Mouse (Mus musculus) CH12.LX (cell line): ENCODE data around the gene Mpv17l2. TPM values are rescaled to one million over a fixed set of nuclear protein-coding genes. Genes with fewer than 3 reads are reported as not detected.

Experiments
- DNase-seq: peaks from one replicate; pipeline ENCODE4 v3.0.0-alpha.2; 2013; ENCODE audit errors: extremely low read depth
- H3K27ac ChIP-seq: 2 replicates; pipeline ENCODE4 v1.5.1; 2012; ENCODE audit warnings: low read depth, mild to moderate bottlenecking, control low read depth, moderate library complexity; ENCODE audit not compliant: insufficient read depth
- H3K27me3 ChIP-seq: replicated peaks from 2 replicates; pipeline ENCODE3; 2012; ENCODE audit warnings: inconsistent platforms
- H3K36me3 ChIP-seq, 2 experiments: replicated peaks in 1 of 2; 2 replicates each; pipeline versions ENCODE3 to v1.6.1; 2012; ENCODE audit warnings: inconsistent platforms in 1 of 2, low read length in 1 of 2, mild to moderate bottlenecking in 1 of 2, mixed read lengths in 1 of 2, moderate library complexity in 1 of 2; ENCODE audit not compliant: control insufficient read depth in 1 of 2, insufficient read depth in 1 of 2
- H3K4me1 ChIP-seq, 2 experiments: 2 replicates each; pipeline ENCODE4 v1.6.1; 2012; ENCODE audit warnings: inconsistent platforms in 1 of 2, moderate library complexity in 1 of 2; ENCODE audit not compliant: insufficient read depth in 2 of 2, control insufficient read depth in 1 of 2
- H3K4me2 ChIP-seq: 2 replicates; pipeline ENCODE4 v1.6.1; 2012; ENCODE audit warnings: low read depth, mild to moderate bottlenecking, control low read depth; ENCODE audit not compliant: poor library complexity, insufficient read depth, severe bottlenecking
- H3K4me3 ChIP-seq, 3 experiments: fragments of 150-350 bp in 1 of 3; sonication (generic) in 1 of 3; replicated peaks in 1 of 3; 2 replicates each; pipeline versions ENCODE3 to v1.5.1; 2011 to 2012; ENCODE audit warnings: low read depth in 2 of 3, low read length in 2 of 3, mild to moderate bottlenecking in 2 of 3, moderate library complexity in 2 of 3, control low read depth in 1 of 3, improper control_type of control experiment in 1 of 3, inconsistent platforms in 1 of 3, mixed read lengths in 1 of 3; ENCODE audit not compliant: poor library complexity in 1 of 3
- H3K79me2 ChIP-seq: replicated peaks from 2 replicates; pipeline ENCODE4 v1.6.1; 2012; ENCODE audit warnings: mild to moderate bottlenecking, moderate library complexity; ENCODE audit not compliant: control insufficient read depth, poor library complexity, insufficient read depth, severe bottlenecking; ENCODE audit errors: extremely low read depth
- H3K9ac ChIP-seq: 2 replicates; pipeline ENCODE4 v1.6.1; 2012; ENCODE audit warnings: low read depth, mild to moderate bottlenecking, control low read depth, moderate library complexity; ENCODE audit not compliant: insufficient read depth
- H3K9me3 ChIP-seq: replicated peaks from 2 replicates; pipeline ENCODE3; 2012; ENCODE audit warnings: low read length, inconsistent platforms, mixed read lengths
- BHLHE40 ChIP-seq: IDR thresholded peaks from 2 replicates; pipeline ENCODE4 v1.6.1; 2011; ENCODE audit warnings: mild to moderate bottlenecking, low read depth, low read length, improper control_type of control experiment
- CHD1 ChIP-seq: IDR thresholded peaks from 2 replicates; pipeline ENCODE4 v1.6.1; 2012; ENCODE audit warnings: low read depth, low read length, improper control_type of control experiment, inconsistent platforms
- CHD2 ChIP-seq: IDR thresholded peaks from 2 replicates; pipeline ENCODE4 v1.6.1; 2011; ENCODE audit warnings: low read length, improper control_type of control experiment
- CTCF ChIP-seq, 2 experiments: IDR thresholded peaks in 1 of 2; conservative IDR thresholded peaks in 1 of 2; 2 replicates each; pipeline ENCODE4 v1.5.1; 2011 to 2012; ENCODE audit warnings: low read depth in 2 of 2, low read length in 2 of 2, improper control_type of control experiment in 1 of 2, inconsistent platforms in 1 of 2, mild to moderate bottlenecking in 1 of 2, moderate library complexity in 1 of 2
- E2F4 ChIP-seq: IDR thresholded peaks from 2 replicates; pipeline ENCODE4 v1.6.1; 2011; ENCODE audit warnings: low read depth, low read length, improper control_type of control experiment; ENCODE audit not compliant: insufficient replicate concordance
- ELF1 ChIP-seq: IDR thresholded peaks from 2 replicates; pipeline ENCODE4 v1.6.1; 2014; ENCODE audit warnings: low read depth, mild to moderate bottlenecking, inconsistent platforms, low read length, improper control_type of control experiment
- EP300 ChIP-seq: IDR thresholded peaks from 2 replicates; pipeline ENCODE4 v1.6.1; 2011; ENCODE audit warnings: low read length, improper control_type of control experiment
- ETS1 ChIP-seq: conservative IDR thresholded peaks from 2 replicates; pipeline ENCODE4 v1.6.1; 2012; ENCODE audit warnings: low read depth, mild to moderate bottlenecking, inconsistent platforms, low read length, improper control_type of control experiment, moderate library complexity
- GABPA ChIP-seq: IDR thresholded peaks from 2 replicates; pipeline ENCODE4 v1.6.1; 2012; ENCODE audit warnings: low read depth, low read length, improper control_type of control experiment, inconsistent platforms; ENCODE audit not compliant: insufficient replicate concordance
- HCFC1 ChIP-seq: IDR thresholded peaks from 2 replicates; pipeline ENCODE4 v1.6.1; 2012; ENCODE audit warnings: low read depth, mild to moderate bottlenecking, inconsistent platforms, low read length, improper control_type of control experiment
- IRF4 ChIP-seq: IDR thresholded peaks from 2 replicates; pipeline ENCODE4 v1.6.1; 2014; ENCODE audit warnings: low read depth, mild to moderate bottlenecking, inconsistent platforms, low read length, improper control_type of control experiment
- JUN ChIP-seq: IDR thresholded peaks from 2 replicates; pipeline ENCODE4 v1.6.1; 2011; ENCODE audit warnings: low read depth, mild to moderate bottlenecking, low read length, improper control_type of control experiment, moderate library complexity; ENCODE audit not compliant: insufficient read depth
- JUND ChIP-seq: conservative IDR thresholded peaks from 2 replicates; pipeline ENCODE4 v1.6.1; 2011; ENCODE audit warnings: low read depth, low read length, improper control_type of control experiment
- KAT2A ChIP-seq: IDR thresholded peaks from 2 replicates; pipeline ENCODE4 v1.6.1; 2012; ENCODE audit warnings: low read length, improper control_type of control experiment, inconsistent platforms; ENCODE audit not compliant: insufficient replicate concordance
- MAFK ChIP-seq: IDR thresholded peaks from 2 replicates; pipeline ENCODE4 v1.6.1; 2011; ENCODE audit warnings: low read length, improper control_type of control experiment; ENCODE audit not compliant: insufficient replicate concordance
- MAX ChIP-seq: IDR thresholded peaks from 2 replicates; pipeline ENCODE4 v1.6.1; 2011; ENCODE audit warnings: low read length, improper control_type of control experiment
- MAZ ChIP-seq: IDR thresholded peaks from 2 replicates; pipeline ENCODE4 v1.6.1; 2012; ENCODE audit warnings: low read depth, mild to moderate bottlenecking, inconsistent platforms, low read length, improper control_type of control experiment, moderate library complexity
- MEF2A ChIP-seq: IDR thresholded peaks from 2 replicates; pipeline ENCODE4 v1.6.1; 2014; ENCODE audit warnings: low read depth, mild to moderate bottlenecking, inconsistent platforms, low read length, improper control_type of control experiment, borderline replicate concordance
- MXI1 ChIP-seq: IDR thresholded peaks from 2 replicates; pipeline ENCODE4 v1.6.1; 2011; ENCODE audit warnings: mild to moderate bottlenecking, low read depth, low read length, improper control_type of control experiment
- MYC ChIP-seq: IDR thresholded peaks from 2 replicates; pipeline ENCODE4 v1.6.1; 2011; ENCODE audit warnings: low read depth, mild to moderate bottlenecking, improper control_type of control experiment, low read length
- NELFE ChIP-seq: IDR thresholded peaks from 2 replicates; pipeline ENCODE4 v1.6.1; 2011; ENCODE audit warnings: low read depth, low read length, improper control_type of control experiment
- NRF1 ChIP-seq: IDR thresholded peaks from 2 replicates; pipeline ENCODE4 v1.6.1; 2014; ENCODE audit warnings: low read depth, mild to moderate bottlenecking, inconsistent platforms, low read length, improper control_type of control experiment, moderate library complexity
- PAX5 ChIP-seq: IDR thresholded peaks from 2 replicates; pipeline ENCODE4 v1.6.1; 2012; ENCODE audit warnings: low read length, inconsistent platforms, mixed read lengths
- POLR2A ChIP-seq: IDR thresholded peaks from 2 replicates; pipeline ENCODE4 v1.6.1; 2011; ENCODE audit warnings: low read depth, mild to moderate bottlenecking, improper control_type of control experiment, low read length
- POLR2AphosphoS2 ChIP-seq: IDR thresholded peaks from 2 replicates; pipeline ENCODE4 v1.6.1; 2011; ENCODE audit warnings: low read depth, low read length, improper control_type of control experiment
- RAD21 ChIP-seq: IDR thresholded peaks from 2 replicates; pipeline ENCODE4 v1.6.1; 2011; ENCODE audit warnings: low read depth, mild to moderate bottlenecking, low read length, improper control_type of control experiment, moderate library complexity
- RCOR1 ChIP-seq: conservative IDR thresholded peaks from 2 replicates; pipeline ENCODE4 v1.6.1; 2012; ENCODE audit warnings: low read depth, mild to moderate bottlenecking, inconsistent platforms, low read length, improper control_type of control experiment
- SIN3A ChIP-seq: IDR thresholded peaks from 2 replicates; pipeline ENCODE4 v1.6.1; 2012; ENCODE audit warnings: low read length, improper control_type of control experiment, inconsistent platforms
- SMC3 ChIP-seq: IDR thresholded peaks from 2 replicates; pipeline ENCODE4 v1.6.1; 2011; ENCODE audit warnings: low read depth, low read length, improper control_type of control experiment
- TBP ChIP-seq: conservative IDR thresholded peaks from 2 replicates; pipeline ENCODE4 v1.6.1; 2011; ENCODE audit warnings: low read depth, low read length, improper control_type of control experiment
- TCF12 ChIP-seq: IDR thresholded peaks from 2 replicates; pipeline ENCODE4 v1.6.1; 2014; ENCODE audit warnings: low read depth, mild to moderate bottlenecking, inconsistent platforms, low read length, improper control_type of control experiment
- UBTF ChIP-seq: IDR thresholded peaks from 2 replicates; pipeline ENCODE4 v1.6.1; 2012; ENCODE audit warnings: low read depth, mild to moderate bottlenecking, inconsistent platforms, low read length, improper control_type of control experiment, moderate library complexity
- USF1 ChIP-seq: IDR thresholded peaks from 2 replicates; pipeline ENCODE4 v1.6.1; 2014; ENCODE audit warnings: low read depth, mild to moderate bottlenecking, inconsistent platforms, low read length, improper control_type of control experiment
- USF2 ChIP-seq: conservative IDR thresholded peaks from 2 replicates; pipeline ENCODE4 v1.6.1; 2011; ENCODE audit warnings: low read depth, low read length, improper control_type of control experiment
- ZC3H11A ChIP-seq: IDR thresholded peaks from 2 replicates; pipeline ENCODE4 v1.6.1; 2012; ENCODE audit warnings: low read depth, mild to moderate bottlenecking, inconsistent platforms, low read length, improper control_type of control experiment
- ZKSCAN1 ChIP-seq: IDR thresholded peaks from 2 replicates; pipeline ENCODE4 v1.6.1; 2012; ENCODE audit warnings: low read depth, inconsistent platforms, low read length, improper control_type of control experiment, borderline replicate concordance
- ZMIZ1 ChIP-seq: IDR thresholded peaks from 2 replicates; pipeline ENCODE4 v1.6.1; 2012; ENCODE audit warnings: low read depth, mild to moderate bottlenecking, inconsistent platforms, low read length, improper control_type of control experiment
- ZNF384 ChIP-seq: IDR thresholded peaks from 2 replicates; pipeline ENCODE4 v1.6.1; 2012; ENCODE audit warnings: low read depth, low read length, improper control_type of control experiment, inconsistent platforms
- dilution Hi-C: fragments of 300-500 bp; cut with MboI; formaldehyde crosslinking; loops from 2 replicates; pipeline ENCODE4 v1.14.3; 2020; ENCODE audit warnings: low sequenced_read_pairs; ENCODE audit not compliant: extremely low pct_unique_long_range_greater_than_20kb, extremely low pct_ligation_motif_present
- in situ Hi-C: fragments of 300-500 bp; cut with MboI; formaldehyde crosslinking; loops from 3 replicates; pipeline ENCODE4 v1.14.3; 2019; ENCODE audit warnings: low sequenced_read_pairs, low pct_ligation_motif_present, low pct_unique_long_range_greater_than_20kb, mixed read lengths
- polyA plus RNA-seq: library from polyadenylated mRNA; unstranded; fragments of >175 nt; gene quantifications from 2 replicates; pipeline ENCODE4 v1.2.1, GENCODE M21; 2012; ENCODE audit warnings: low read depth; ENCODE audit not compliant: insufficient read length
- total RNA-seq, 2 experiments: library from RNA; depleted of rRNA; stranded (reverse); fragments of 300-350 nt in 1 of 2; fragments of >200 nt in 1 of 2; gene quantifications; 2 replicates each; pipeline ENCODE4 v1.2.3; 2012 to 2014

Mpv17l2 gene
- total RNA-seq (2012; rRNA removed), result 25.3 and 28.5 TPM in 2 replicates
- 22.8 and 27.1 TPM in 2 replicates for total RNA-seq (2014; rRNA removed)
- polyA plus RNA-seq, result 31.9 and 36.1 TPM in 2 replicates

GRCm38 (mm10) chr8:70760775-70761406, at the start of gene Mpv17l2:
Gene Mpv17l2, minus strand, starts transcription at chr8:70760946.
- peaks cover 8 to 50% of the 10 kb centered on the region in 2 experiments for H3K4me1 ChIP-seq
- peaks cover 31 to 62% of the 10 kb centered on the region in 2 experiments for H3K36me3 ChIP-seq
- no peaks in the 10 kb centered on the region for H3K79me2 ChIP-seq
- TF ChIP-seq IRF4, result peak; percentile 45
- peak; percentile 81 for TF ChIP-seq SIN3A
- no peak for TF ChIP-seq CTCF (conservative IDR thresholded peaks at IDR 0.05 in 1 of 2, IDR thresholded peaks at IDR 0.05 in 1 of 2; ENCODE audit: low read depth in 2 of 2, low read length in 2 of 2)
- 0 out of 2 replicates have a peak, but pooled peaks have one; percentile 36 for TF ChIP-seq TBP
- TF ChIP-seq KAT2A, result peak; percentile 63; the same call in 1 of the 2 replicates
- TF ChIP-seq ZC3H11A, result no peak
- peak; percentile 99 for TF ChIP-seq ELF1
- TF ChIP-seq RCOR1, result 0 out of 2 replicates have a peak, but pooled peaks have one; percentile 38
- peak; percentile 76; the same call in 1 of the 2 replicates for TF ChIP-seq MYC
- TF ChIP-seq EP300, result no peak
- TF ChIP-seq MXI1, result peak; percentile 67
- no peak for TF ChIP-seq MAFK
- TF ChIP-seq E2F4, result peak; percentile 46; the same call in 1 of the 2 replicates
- TF ChIP-seq POLR2A, result peak; percentile 60; the same call in 1 of the 2 replicates
- TF ChIP-seq USF2, result no peak
- no peak for TF ChIP-seq RAD21
- peak; percentile 37; the same call in 1 of the 2 replicates for TF ChIP-seq NELFE
- TF ChIP-seq ETS1, result no peak
- TF ChIP-seq MEF2A, result peak; percentile 50; the same call in 1 of the 2 replicates
- peak; percentile 54 for TF ChIP-seq USF1
- TF ChIP-seq GABPA, result no peak
- peak; percentile 6; the same call in 1 of the 2 replicates for TF ChIP-seq ZMIZ1
- peak; percentile 56; the same call in 1 of the 2 replicates for TF ChIP-seq BHLHE40
- TF ChIP-seq JUND, result no peak
- no peak for TF ChIP-seq PAX5
- TF ChIP-seq MAX, result peak; percentile 91
- TF ChIP-seq UBTF, result no peak
- peak; percentile 69 for TF ChIP-seq HCFC1
- TF ChIP-seq ZNF384, result no peak
- TF ChIP-seq MAZ, result peak; percentile 72
- TF ChIP-seq CHD2, result peak; percentile 96
- no peak for TF ChIP-seq ZKSCAN1
- peak; percentile 61; the same call in 1 of the 2 replicates for TF ChIP-seq TCF12
- no peak for TF ChIP-seq CHD1
- no peak for TF ChIP-seq POLR2AphosphoS2
- TF ChIP-seq NRF1, result peak; percentile 65; the same call in 1 of the 2 replicates
- TF ChIP-seq SMC3, result no peak
- TF ChIP-seq JUN, result no peak
- TF ChIP-seq, all 38 proteins: peak for 21
- Histone ChIP-seq H3K27me3 (no peaks in the 10 kb centered on the region), H3K4me2 (peak within 1 kb of the TSS; percentile 58), H3K4me3 (peak within 1 kb of the TSS; percentile 72 to 87 (median 73)), H3K27ac (peak within 1 kb of the TSS; percentile 27; the same call in 1 of the 2 replicates), H3K9me3 (no peaks in the 10 kb centered on the region), H3K9ac (peak within 1 kb of the TSS; percentile 77)
- in situ Hi-C loops (loop anchor here (5.0 kb wide), 1 partner anchor 81 kb away; no protein-coding TSS in a partner anchor), dilution Hi-C loops (no loop called here)
- peak; percentile 99 for DNase-seq
